Mouse (Mus musculus) midbrain, embryonic 11.5 days (tissue): ENCODE measurements around the gene Gys1. TPM values are rescaled to one million over a fixed set of nuclear protein-coding genes. Genes with fewer than 3 reads are reported as not detected.

Experiments
- ATAC-seq: fragments of 200-750 bp; cut with Nextera tagmentation; 2 replicates; pipeline ENCODE4 v1.8.0; 2017; ENCODE audit warnings: moderate TSS enrichment, moderate library complexity; ENCODE audit not compliant: low FRiP score
- DNase-seq: peaks from one replicate; pipeline ENCODE4 v3.0.0; 2015; ENCODE audit warnings: low spot score; ENCODE audit errors: missing footprints
- H3K27ac ChIP-seq: fragments of 300-500 bp; sonication (generic); 2 replicates; pipeline ENCODE4 v1.5.1; 2014; ENCODE audit warnings: low read depth, low read length
- H3K27me3 ChIP-seq: fragments of 300-500 bp; sonication (generic); 2 replicates; pipeline ENCODE4 v1.6.1; 2014; ENCODE audit warnings: mild to moderate bottlenecking, low read length, moderate library complexity, mixed read lengths; ENCODE audit not compliant: control insufficient read depth, insufficient read depth
- H3K36me3 ChIP-seq: fragments of 300-500 bp; sonication (generic); 2 replicates; pipeline ENCODE4 v1.6.1; 2014; ENCODE audit warnings: mild to moderate bottlenecking, low read length, moderate library complexity, mixed read lengths; ENCODE audit not compliant: control insufficient read depth, insufficient read depth
- H3K4me1 ChIP-seq: fragments of 300-500 bp; sonication (generic); 2 replicates; pipeline ENCODE4 v1.6.1; 2014; ENCODE audit warnings: low read length; ENCODE audit not compliant: control insufficient read depth, insufficient read depth
- H3K4me2 ChIP-seq: fragments of 300-500 bp; sonication (generic); 2 replicates; pipeline ENCODE4 v1.6.1; 2014; ENCODE audit warnings: mild to moderate bottlenecking, moderate library complexity
- H3K4me3 ChIP-seq: fragments of 300-500 bp; sonication (generic); 2 replicates; pipeline ENCODE4 v1.5.1; 2014; ENCODE audit warnings: low read depth, low read length
- H3K9ac ChIP-seq: fragments of 300-500 bp; sonication (generic); 2 replicates; pipeline ENCODE4 v1.6.1; 2014; ENCODE audit warnings: low read length
- H3K9me3 ChIP-seq: fragments of 300-500 bp; sonication (generic); 2 replicates; pipeline ENCODE4 v1.6.1; 2016; ENCODE audit warnings: low read length; ENCODE audit not compliant: control insufficient read depth
- WGBS: fragments of 180-500 bp; shearing (Covaris S2); extraction: QIAGEN DNeasy Blood & Tissue Kit; methylation state at CpG from one replicate; pipeline ENCODE4 v1.1.7; 2014; 5-methylcytosine and 5-hydroxymethylcytosine counted together
- polyA plus RNA-seq: library from polyadenylated mRNA; unstranded; fragments of >200 nt; fragmentation: Nextera tagmentation; extraction: Ambion mirVana; gene quantifications from 2 replicates; pipeline ENCODE4 v1.2.1, GENCODE M21; 2014

The Gys1 gene
- polyA plus RNA-seq, 1 experiment from 2014 or later: 26.8 TPM

GRCm38 (mm10) chr7:45413864-45414739, 20.5 kb upstream of the Gys1 start:
- Histone ChIP-seq H3K36me3 (no peaks in the 10 kb centered on the region), H3K4me1 (peaks cover 4% of the 10 kb centered on the region), H3K27me3 (peaks cover 82% of the 10 kb centered on the region), H3K27ac (no peak overlapping the region), H3K4me3 (peak overlapping the region; percentile 42), H3K9ac (peak overlapping the region; percentile 22), H3K9me3 (no peaks in the 10 kb centered on the region), H3K4me2 (peak overlapping the region; percentile 60)
- WGBS: 2% methylated on average over 27 of the region's 27 CpGs
- no peak for DNase-seq
- no peak; the same call in 1 of the 2 replicates for ATAC-seq

GRCm38 (mm10) chr7:45414740-45415224, 19.9 kb upstream of the Gys1 start:
- DNase-seq (peak; percentile 88), ATAC-seq (no peak)
- H3K9me3 ChIP-seq: no peaks in the 10 kb centered on the region
- H3K27ac ChIP-seq: no peak overlapping the region
- H3K4me3 ChIP-seq: no peak overlapping the region
- no peak overlapping the region for H3K9ac ChIP-seq
- no peak overlapping the region for H3K4me2 ChIP-seq
- H3K36me3 ChIP-seq: no peaks in the 10 kb centered on the region
- H3K4me1 ChIP-seq: peaks cover 4% of the 10 kb centered on the region
- 40% methylated on average over 12 of the region's 12 CpGs for WGBS
- peaks cover 82% of the 10 kb centered on the region for H3K27me3 ChIP-seq

- Histone ChIP-seq H3K4me3 (no peak overlapping the region), H3K27me3 (peaks cover 88% of the 10 kb centered on the region), H3K9me3 (no peaks in the 10 kb centered on the region), H3K36me3 (no peaks in the 10 kb centered on the region), H3K9ac (no peak overlapping the region), H3K27ac (no peak overlapping the region), H3K4me1 (peaks cover 4% of the 10 kb centered on the region), H3K4me2 (no peak overlapping the region)
- no peak for DNase-seq
- 11% methylated on average over 37 of the region's 37 CpGs for WGBS
- ATAC-seq: no peak
Measured at GRCm38 (mm10) chr7:45415636-45416035, 19.0 kb upstream of the Gys1 start.

GRCm38 (mm10) chr7:45417962-45418492, 16.6 kb upstream of the Gys1 start:
- H3K9me3 ChIP-seq: no peaks in the 10 kb centered on the region
- no peak for ATAC-seq
- 12% methylated on average over 13 of the region's 13 CpGs for WGBS
- peak; percentile 85 for DNase-seq
- peaks cover 73% of the 10 kb centered on the region for H3K27me3 ChIP-seq
- H3K36me3 ChIP-seq: peaks cover 16% of the 10 kb centered on the region
- H3K4me3 ChIP-seq: no peak overlapping the region
- no peak overlapping the region for H3K9ac ChIP-seq
- H3K4me1 ChIP-seq: peaks cover 4% of the 10 kb centered on the region
- H3K27ac ChIP-seq: no peak overlapping the region
- no peak overlapping the region for H3K4me2 ChIP-seq

GRCm38 (mm10) chr7:45419859-45420614, 14.6 kb upstream of the Gys1 start:
- 13% methylated on average over 27 of the region's 27 CpGs for WGBS
- Histone ChIP-seq H3K9me3 (no peaks in the 10 kb centered on the region), H3K4me3 (no peak overlapping the region), H3K27ac (no peak overlapping the region), H3K4me2 (no peak overlapping the region), H3K27me3 (peaks cover 53% of the 10 kb centered on the region), H3K4me1 (no peaks in the 10 kb centered on the region), H3K9ac (no peak overlapping the region), H3K36me3 (peaks cover 29% of the 10 kb centered on the region)
- DNase-seq (peak; percentile 83), ATAC-seq (no peak)

GRCm38 (mm10) chr7:45420615-45420919, 14.1 kb upstream of the Gys1 start, which contains the start of gene Lhb:
Gene Lhb, plus strand, starts transcription at chr7:45420820.
- H3K4me2 ChIP-seq: no peak within 1 kb of the TSS
- DNase-seq (no peak), ATAC-seq (no peak)
- no peaks in the 10 kb centered on the region for H3K4me1 ChIP-seq
- peaks cover 48% of the 10 kb centered on the region for H3K27me3 ChIP-seq
- H3K9ac ChIP-seq: no peak within 1 kb of the TSS
- H3K27ac ChIP-seq: no peak within 1 kb of the TSS
- peaks cover 30% of the 10 kb centered on the region for H3K36me3 ChIP-seq
- 58% methylated on average over 6 of the region's 6 CpGs for WGBS
- no peaks in the 10 kb centered on the region for H3K9me3 ChIP-seq
- no peak within 1 kb of the TSS for H3K4me3 ChIP-seq

GRCm38 (mm10) chr7:45421194-45421593, 13.4 kb upstream of the Gys1 start:
- Histone ChIP-seq H3K9me3 (no peaks in the 10 kb centered on the region), H3K4me3 (no peak overlapping the region), H3K27me3 (peaks cover 41% of the 10 kb centered on the region), H3K4me2 (no peak overlapping the region), H3K4me1 (no peaks in the 10 kb centered on the region), H3K27ac (no peak overlapping the region), H3K36me3 (peaks cover 30% of the 10 kb centered on the region), H3K9ac (no peak overlapping the region)
- ATAC-seq: no peak
- peak; percentile 65 for DNase-seq
- WGBS: 87% methylated on average over 14 of the region's 14 CpGs

GRCm38 (mm10) chr7:45426556-45426955, 8.1 kb upstream of the Gys1 start:
- Histone ChIP-seq H3K36me3 (peaks cover 31% of the 10 kb centered on the region), H3K4me1 (no peaks in the 10 kb centered on the region), H3K27ac (no peak overlapping the region), H3K9me3 (no peaks in the 10 kb centered on the region), H3K4me2 (no peak overlapping the region), H3K27me3 (no peaks in the 10 kb centered on the region), H3K9ac (no peak overlapping the region), H3K4me3 (no peak overlapping the region)
- no peak for ATAC-seq
- 94% methylated on average over 8 of the region's 8 CpGs for WGBS
- DNase-seq: peak; percentile 47

GRCm38 (mm10) chr7:45433835-45434202, 825 bp upstream of the Gys1 start:
- Histone ChIP-seq H3K27ac (no peak overlapping the region), H3K4me3 (peak overlapping the region; percentile 59), H3K36me3 (peaks cover 4% of the 10 kb centered on the region; the same call in 1 of the 2 replicates), H3K4me2 (peak overlapping the region; percentile 91), H3K27me3 (no peaks in the 10 kb centered on the region), H3K4me1 (peaks cover 31% of the 10 kb centered on the region), H3K9ac (peak overlapping the region; percentile 74), H3K9me3 (no peaks in the 10 kb centered on the region)
- ATAC-seq (no peak), DNase-seq (no peak)
- 2% methylated on average over 7 of the region's 7 CpGs for WGBS
